Mouse (Mus musculus): ENCODE measurements around the gene Farp1. TPM values are rescaled to one million over a fixed set of nuclear protein-coding genes. Genes with fewer than 3 reads are reported as not detected.
"Not testable (repeated sequence)": the region's sequence is repeated elsewhere in the genome, so short reads cannot be mapped to it uniquely, and the experiment has no call there.

The Farp1 gene
- polyA plus RNA-seq, 1 experiment from 2014 or later, result 19.1 TPM

- H3K4me3 ChIP-seq (ENCODE audit: control insufficient read depth in 1 of 2, insufficient read depth in 1 of 2, low read depth in 1 of 2, low read length in 2 of 2), result no peak overlapping the region
- no peak overlapping the region for H3K9ac ChIP-seq (ENCODE audit: low read length)
- H3K27me3 ChIP-seq (ENCODE audit: control insufficient read depth, insufficient read depth, low read length), result no peaks in the 10 kb centered on the region
- H3K36me3 ChIP-seq (ENCODE audit: control insufficient read depth, insufficient read depth, low read length), result peaks cover 5% of the 10 kb centered on the region; the same call in 1 of the 2 replicates
- peaks cover 8 to 12% of the 10 kb centered on the region in 2 experiments for H3K4me1 ChIP-seq (ENCODE audit: control insufficient read depth in 2 of 2, insufficient read depth in 2 of 2, low read length in 2 of 2)
- ATAC-seq (ENCODE audit: insufficient number of reproducible peaks, insufficient read depth, low FRiP score, low read depth), result no peak
- no peaks in the 10 kb centered on the region for H3K9me3 ChIP-seq (ENCODE audit: control insufficient read depth, low read length)
- H3K4me2 ChIP-seq (ENCODE audit: low read length), result no peak overlapping the region
- H3K27ac ChIP-seq (replicated peaks in 1 of 2; ENCODE audit: control insufficient read depth in 1 of 2, insufficient read depth in 1 of 2, low read depth in 2 of 2, low read length in 2 of 2), result no peak overlapping the region
- 86% methylated on average over 4 of the region's 4 CpGs for WGBS
These were observed 91.3 kb downstream of the Farp1 start for GRCm38 (mm10) chr14:121126291-121126690.

DNA sequence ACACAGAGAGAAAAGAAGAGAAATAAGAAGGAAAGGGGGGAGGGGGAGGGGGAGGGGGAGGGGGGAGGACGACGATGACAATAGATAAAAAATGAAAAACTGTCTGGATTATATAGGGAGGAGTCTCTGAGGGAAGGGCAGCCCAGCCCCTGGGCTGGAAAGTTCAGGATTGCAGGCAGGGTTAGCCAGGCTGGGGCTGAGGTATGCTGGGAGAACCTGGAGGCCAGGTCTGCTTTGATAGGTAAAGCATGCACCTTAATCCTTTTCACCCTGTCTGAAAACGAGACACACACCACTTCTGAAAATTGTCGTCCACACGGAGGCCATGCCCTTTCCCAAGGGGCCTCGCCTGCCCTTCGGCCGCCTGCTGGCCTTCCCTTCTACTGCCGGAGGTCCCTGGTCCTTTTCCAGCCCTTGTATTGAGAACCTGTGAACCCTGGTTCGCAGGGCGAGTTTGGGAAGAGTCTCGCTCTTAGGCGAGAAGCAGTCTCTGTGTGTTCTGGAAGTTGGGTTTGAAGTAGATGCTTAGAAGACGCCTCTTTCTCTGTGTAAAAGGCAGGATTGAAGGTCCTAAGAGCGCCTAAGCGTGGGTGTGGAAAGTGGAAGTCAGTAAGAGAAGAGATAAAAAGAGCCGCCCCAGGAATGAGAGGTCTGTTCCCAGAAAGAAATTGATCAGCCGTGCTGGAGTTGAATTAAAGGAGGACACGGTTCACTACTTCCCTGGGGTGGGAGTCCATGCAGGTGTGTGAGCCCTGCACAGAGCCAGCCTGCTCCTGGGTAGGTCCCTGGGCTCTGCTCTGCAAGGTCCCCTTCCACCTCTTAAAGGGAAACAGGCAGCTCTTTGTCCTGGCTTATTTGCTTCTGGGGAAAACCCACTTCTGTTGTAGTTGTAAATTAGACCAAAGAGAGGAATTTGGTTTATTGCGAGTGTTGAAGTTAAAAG lies 94.1 kb downstream of the Farp1 start:
- H3K9ac ChIP-seq (ENCODE audit: low read length), result peak overlapping the region; percentile 32; the same call in 1 of the 2 replicates
- ATAC-seq (ENCODE audit: insufficient number of reproducible peaks, insufficient read depth, low FRiP score, low read depth), result no peak
- peaks cover 8 to 28% of the 10 kb centered on the region in 2 experiments for H3K4me1 ChIP-seq (ENCODE audit: control insufficient read depth in 2 of 2, insufficient read depth in 2 of 2, low read length in 2 of 2)

GRCm38 (mm10) chr14:121130351-121130750 lies 95.4 kb downstream of the Farp1 start:
- WGBS, result 89% methylated on average over 1 of the region's 1 CpGs

More for the DNA sequence above, 94.1 kb downstream of the Farp1 start:
- Histone ChIP-seq H3K27me3 (ENCODE audit: control insufficient read depth, insufficient read depth, low read length) (no peaks in the 10 kb centered on the region), H3K9me3 (ENCODE audit: control insufficient read depth, low read length) (no peaks in the 10 kb centered on the region), H3K36me3 (ENCODE audit: control insufficient read depth, insufficient read depth, low read length) (peaks cover 5% of the 10 kb centered on the region; the same call in 1 of the 2 replicates), H3K4me3 (ENCODE audit: control insufficient read depth in 1 of 2, insufficient read depth in 1 of 2, low read depth in 1 of 2, low read length in 2 of 2) (no peak overlapping the region), H3K27ac (replicated peaks in 1 of 2; ENCODE audit: control insufficient read depth in 1 of 2, insufficient read depth in 1 of 2, low read depth in 2 of 2, low read length in 2 of 2) (no peak overlapping the region), H3K4me2 (ENCODE audit: low read length) (no peak overlapping the region)
- WGBS, result 40% methylated on average over 20 of the region's 20 CpGs

DNA sequence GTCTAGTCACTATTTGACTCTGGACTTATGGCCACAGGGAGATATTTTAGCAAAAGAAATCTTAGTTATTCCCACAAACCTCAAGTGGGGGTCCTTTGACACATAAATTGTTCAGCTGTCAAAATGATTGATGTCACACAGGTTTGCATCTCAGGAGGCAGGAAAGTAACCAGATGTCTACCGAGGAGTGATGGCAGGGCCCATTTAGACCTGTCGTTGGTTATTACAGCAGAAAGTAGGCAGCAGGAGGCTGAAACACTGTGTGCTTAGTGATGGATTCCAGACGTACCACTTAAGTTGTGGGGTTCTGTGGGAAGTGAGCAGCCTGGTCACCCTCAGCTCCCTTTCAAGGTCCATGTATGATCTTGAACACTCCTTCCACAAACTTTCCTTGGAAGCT lies 99.4 kb downstream of the Farp1 start:
- 17% methylated on average over 3 of the region's 3 CpGs for WGBS
- no peak for ATAC-seq (ENCODE audit: insufficient number of reproducible peaks, insufficient read depth, low FRiP score, low read depth)

More at GRCm38 (mm10) chr14:121130351-121130750, 95.4 kb downstream of the Farp1 start:
- H3K4me1 ChIP-seq (ENCODE audit: control insufficient read depth in 2 of 2, insufficient read depth in 2 of 2, low read length in 2 of 2), result peaks cover 8 to 33% of the 10 kb centered on the region in 2 experiments
- not testable (repeated sequence) for H3K4me3 ChIP-seq (ENCODE audit: control insufficient read depth in 1 of 2, insufficient read depth in 1 of 2, low read depth in 1 of 2, low read length in 2 of 2); H3K4me2 ChIP-seq (ENCODE audit: low read length); H3K27ac ChIP-seq (replicated peaks in 1 of 2; ENCODE audit: control insufficient read depth in 1 of 2, insufficient read depth in 1 of 2, low read depth in 2 of 2, low read length in 2 of 2); H3K36me3 ChIP-seq (ENCODE audit: control insufficient read depth, insufficient read depth, low read length); H3K27me3 ChIP-seq (ENCODE audit: control insufficient read depth, insufficient read depth, low read length); ATAC-seq (ENCODE audit: insufficient number of reproducible peaks, insufficient read depth, low FRiP score, low read depth); H3K9me3 ChIP-seq (ENCODE audit: control insufficient read depth, low read length); H3K9ac ChIP-seq (ENCODE audit: low read length)

DNA sequence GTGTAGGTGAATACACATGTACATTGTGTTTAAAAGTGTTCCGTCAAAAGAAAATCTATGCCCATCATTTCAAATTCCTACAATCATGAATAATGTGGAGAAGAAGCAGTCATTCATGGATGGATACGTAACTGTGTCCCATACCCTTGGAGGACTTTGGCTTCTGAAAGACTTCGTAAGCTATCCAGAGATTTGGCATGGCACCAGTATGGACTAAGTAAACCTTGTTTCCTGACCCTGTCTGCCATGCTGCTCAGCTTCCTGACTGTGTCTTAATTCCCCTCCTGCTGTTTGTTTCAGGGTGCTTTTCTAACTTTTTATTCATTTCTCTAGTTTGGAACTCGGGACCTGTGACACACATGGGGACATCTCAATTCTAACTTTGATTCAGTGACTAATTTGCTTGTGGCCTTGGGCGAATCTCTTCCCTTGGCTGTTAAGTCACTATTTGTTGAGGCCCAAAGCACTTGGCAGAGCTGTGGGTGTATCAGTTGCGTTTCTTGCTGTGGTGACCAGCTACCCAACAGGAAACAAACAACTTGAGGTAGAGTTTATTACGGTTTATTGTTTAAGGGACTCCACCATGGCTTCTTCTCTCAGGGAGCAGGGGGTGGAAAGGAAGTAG lies 108.9 kb downstream of the Farp1 start:
- H3K27me3 ChIP-seq (ENCODE audit: control insufficient read depth, insufficient read depth, low read length), result no peaks in the 10 kb centered on the region
- H3K4me2 ChIP-seq (ENCODE audit: low read length), result no peak overlapping the region
- 0 out of 4 replicates have a peak overlapping the region, but pooled peaks of 1 of the 2 experiments have one; percentile 12 for H3K27ac ChIP-seq (replicated peaks in 1 of 2; ENCODE audit: control insufficient read depth in 1 of 2, insufficient read depth in 1 of 2, low read depth in 2 of 2, low read length in 2 of 2)
- no peak for ATAC-seq (ENCODE audit: insufficient number of reproducible peaks, insufficient read depth, low FRiP score, low read depth)
- H3K36me3 ChIP-seq (ENCODE audit: control insufficient read depth, insufficient read depth, low read length), result no peaks in the 10 kb centered on the region
- no peaks in the 10 kb centered on the region for H3K9me3 ChIP-seq (ENCODE audit: control insufficient read depth, low read length)
- H3K9ac ChIP-seq (ENCODE audit: low read length), result no peak overlapping the region
- WGBS, result 87% methylated on average over 7 of the region's 7 CpGs
- peaks cover 28 to 61% of the 10 kb centered on the region in 2 experiments for H3K4me1 ChIP-seq (ENCODE audit: control insufficient read depth in 2 of 2, insufficient read depth in 2 of 2, low read length in 2 of 2)
- no peak overlapping the region for H3K4me3 ChIP-seq (ENCODE audit: control insufficient read depth in 1 of 2, insufficient read depth in 1 of 2, low read depth in 1 of 2, low read length in 2 of 2)

More for the DNA sequence above, 99.4 kb downstream of the Farp1 start:
- Histone ChIP-seq H3K27me3 (ENCODE audit: control insufficient read depth, insufficient read depth, low read length) (no peaks in the 10 kb centered on the region), H3K4me1 (ENCODE audit: control insufficient read depth in 2 of 2, insufficient read depth in 2 of 2, low read length in 2 of 2) (peaks cover 20 to 60% of the 10 kb centered on the region in 2 experiments), H3K9me3 (ENCODE audit: control insufficient read depth, low read length) (no peaks in the 10 kb centered on the region), H3K36me3 (ENCODE audit: control insufficient read depth, insufficient read depth, low read length) (no peaks in the 10 kb centered on the region), H3K9ac (ENCODE audit: low read length) (no peak overlapping the region), H3K27ac (replicated peaks in 1 of 2; ENCODE audit: control insufficient read depth in 1 of 2, insufficient read depth in 1 of 2, low read depth in 2 of 2, low read length in 2 of 2) (no peak overlapping the region), H3K4me3 (ENCODE audit: control insufficient read depth in 1 of 2, insufficient read depth in 1 of 2, low read depth in 1 of 2, low read length in 2 of 2) (no peak overlapping the region), H3K4me2 (ENCODE audit: low read length) (no peak overlapping the region)

DNA sequence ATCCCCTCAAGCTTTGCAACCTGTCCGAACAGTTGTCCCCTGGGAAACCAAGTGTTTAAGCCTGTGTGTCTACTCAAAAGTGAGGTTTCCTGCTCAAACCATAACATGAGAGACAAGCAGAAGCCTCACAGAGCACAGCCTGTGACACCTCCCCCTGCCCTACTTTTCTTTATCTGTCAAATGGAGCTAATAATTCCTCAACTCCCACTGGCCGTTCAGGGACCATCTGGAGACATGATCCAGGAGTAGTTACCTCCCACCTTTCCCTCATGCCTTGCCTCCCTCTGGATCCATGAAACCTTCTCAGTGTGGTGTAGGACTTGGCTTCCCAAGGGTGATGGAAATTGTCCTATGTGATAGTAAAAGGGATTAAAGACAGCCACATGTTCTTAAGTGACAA lies 109.5 kb downstream of the Farp1 start:
- Histone ChIP-seq H3K27ac (replicated peaks in 1 of 2; ENCODE audit: control insufficient read depth in 1 of 2, insufficient read depth in 1 of 2, low read depth in 2 of 2, low read length in 2 of 2) (0 out of 4 replicates have a peak overlapping the region, but pooled peaks of 1 of the 2 experiments have one; percentile 12), H3K9me3 (ENCODE audit: control insufficient read depth, low read length) (no peaks in the 10 kb centered on the region), H3K9ac (ENCODE audit: low read length) (no peak overlapping the region), H3K4me1 (ENCODE audit: control insufficient read depth in 2 of 2, insufficient read depth in 2 of 2, low read length in 2 of 2) (peaks cover 27 to 56% of the 10 kb centered on the region in 2 experiments), H3K27me3 (ENCODE audit: control insufficient read depth, insufficient read depth, low read length) (no peaks in the 10 kb centered on the region), H3K4me3 (ENCODE audit: control insufficient read depth in 1 of 2, insufficient read depth in 1 of 2, low read depth in 1 of 2, low read length in 2 of 2) (no peak overlapping the region), H3K36me3 (ENCODE audit: control insufficient read depth, insufficient read depth, low read length) (no peaks in the 10 kb centered on the region), H3K4me2 (ENCODE audit: low read length) (no peak overlapping the region)
- 50% methylated on average over 2 of the region's 2 CpGs for WGBS
- ATAC-seq (ENCODE audit: insufficient number of reproducible peaks, insufficient read depth, low FRiP score, low read depth), result no peak

DNA sequence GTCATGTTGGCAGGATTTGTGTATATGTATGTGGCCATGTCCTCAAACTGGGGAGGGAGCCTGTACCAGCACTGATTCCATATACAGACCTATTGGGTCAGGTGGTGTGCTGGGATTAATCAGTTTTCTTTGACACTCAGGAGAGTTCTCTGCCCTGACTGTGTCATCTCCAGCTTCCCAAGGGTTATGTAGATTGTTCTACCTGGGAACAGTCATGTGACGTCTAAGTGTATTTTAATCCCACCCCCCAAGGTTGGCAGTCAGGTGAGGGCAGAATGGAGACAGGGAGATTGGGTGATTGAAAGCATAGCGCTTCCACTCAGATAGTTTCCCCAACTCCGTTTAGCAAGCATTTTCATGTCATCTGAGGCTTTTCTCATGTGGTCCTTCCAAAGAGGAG lies 110.3 kb downstream of the Farp1 start:
- Histone ChIP-seq H3K36me3 (ENCODE audit: control insufficient read depth, insufficient read depth, low read length) (no peaks in the 10 kb centered on the region), H3K27ac (replicated peaks in 1 of 2; ENCODE audit: control insufficient read depth in 1 of 2, insufficient read depth in 1 of 2, low read depth in 2 of 2, low read length in 2 of 2) (0 out of 4 replicates have a peak overlapping the region, but pooled peaks of 1 of the 2 experiments have one; percentile 29), H3K9ac (ENCODE audit: low read length) (0 out of 2 replicates have a peak overlapping the region, but pooled peaks have one; percentile 10), H3K4me1 (ENCODE audit: control insufficient read depth in 2 of 2, insufficient read depth in 2 of 2, low read length in 2 of 2) (peaks cover 27 to 49% of the 10 kb centered on the region in 2 experiments), H3K4me3 (ENCODE audit: control insufficient read depth in 1 of 2, insufficient read depth in 1 of 2, low read depth in 1 of 2, low read length in 2 of 2) (no peak overlapping the region), H3K4me2 (ENCODE audit: low read length) (peak overlapping the region; percentile 41), H3K27me3 (ENCODE audit: control insufficient read depth, insufficient read depth, low read length) (no peaks in the 10 kb centered on the region), H3K9me3 (ENCODE audit: control insufficient read depth, low read length) (no peaks in the 10 kb centered on the region)
- WGBS, result 41% methylated on average over 3 of the region's 3 CpGs
- no peak for ATAC-seq (ENCODE audit: insufficient number of reproducible peaks, insufficient read depth, low FRiP score, low read depth)

Data from heart, embryonic 14.5 days (tissue).